Mouse (Mus musculus) adrenal gland, postnatal 36 days (tissue): ENCODE data around the gene Klra17. TPM values are rescaled to one million over a fixed set of nuclear protein-coding genes. Genes with fewer than 3 reads are reported as not detected.
A peak's percentile ranks its signal among the peaks of the same experiment; 100 is the strongest.
"Not testable (repeated sequence)": the region's sequence is repeated elsewhere in the genome, so short reads cannot be mapped to it uniquely, and the experiment has no call there.

Experiments used
- DNase-seq, 2 experiments: peaks; one replicate each; pipeline ENCODE4 v3.0.0; 2021; ENCODE audit warnings: mixed read lengths in 1 of 2
- long read RNA-seq, 2 experiments: library from polyadenylated mRNA; stranded (forward); transcript quantifications; one replicate each; pipeline ENCODE4 v2.0.0; 2021; ENCODE audit warnings: borderline sequencing depth in 2 of 2
- total RNA-seq, 2 experiments: library from RNA; stranded (reverse); gene quantifications; 2 replicates each; pipeline ENCODE4 v1.2.3; 2021

The Klra17 gene
- not detected for total RNA-seq
- long read RNA-seq, experiment 1, result 0 reads
- long read RNA-seq, experiment 2, result 0 reads

- no peak for DNase-seq
Observed at GRCm38 (mm10) chr6:129876549-129876948, at the start of gene Klra17. Klra17 (minus strand) TSS chr6:129876672.

DNA sequence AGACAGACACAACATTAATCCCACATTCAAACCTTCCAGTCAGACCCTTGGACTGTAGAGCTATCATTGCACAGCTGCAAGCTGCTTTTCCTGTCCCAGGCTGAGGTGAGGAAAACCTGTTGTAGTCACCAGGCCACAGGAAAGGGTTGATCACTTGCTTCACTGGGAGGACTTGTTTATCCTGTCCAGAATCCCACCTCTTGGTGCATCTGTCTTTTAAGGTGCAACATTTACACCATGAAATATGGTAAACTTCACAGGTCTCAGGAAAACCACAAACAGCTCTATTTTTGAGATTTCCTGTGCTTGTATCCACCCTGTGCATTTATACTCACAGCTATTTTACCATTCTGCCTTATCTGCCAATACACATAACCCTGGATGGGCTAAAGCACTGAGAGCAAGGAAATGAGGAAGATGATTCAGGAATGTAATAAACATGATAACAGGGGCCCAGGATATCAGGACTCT, 41.0 kb upstream of the Klra17 start, which contains the start of gene Klra5:
TSS of gene Klra5 (minus strand) at position 175 of the 471 bp plus-strand sequence.
- not testable (repeated sequence) for DNase-seq

GRCm38 (mm10) chr6:129916996-129917395, 40.5 kb upstream of the Klra17 start:
- DNase-seq, result no peak

- no peak for DNase-seq
Observed at GRCm38 (mm10) chr6:129882525-129882924, 6.1 kb upstream of the Klra17 start.

DNA sequence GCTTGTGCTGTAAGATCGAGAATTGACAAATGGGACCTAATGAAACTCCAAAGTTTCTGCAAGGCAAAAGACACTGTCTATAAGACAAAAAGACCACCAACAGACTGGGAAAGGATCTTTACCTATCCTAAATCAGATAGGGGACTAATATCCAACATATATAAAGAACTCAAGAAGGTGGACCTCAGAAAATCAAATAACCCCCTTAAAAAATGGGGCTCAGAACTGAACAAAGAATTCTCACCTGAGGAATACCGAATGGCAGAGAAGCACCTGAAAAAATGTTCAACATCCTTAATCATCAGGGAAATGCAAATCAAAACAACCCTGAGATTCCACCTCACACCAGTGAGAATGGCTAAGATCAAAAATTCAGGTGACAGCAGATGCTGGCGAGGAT, 14.1 kb downstream of the Klra17 start, which contains the start of gene Gm17631:
TSS of gene Gm17631 (plus strand) at position 301 of the 400 bp plus-strand sequence.
- not testable (repeated sequence) for DNase-seq

- DNase-seq, result peak in 1 of 2 experiments; percentile 1
Observed at GRCm38 (mm10) chr6:129825559-129825958, 50.9 kb downstream of the Klra17 start.

DNA sequence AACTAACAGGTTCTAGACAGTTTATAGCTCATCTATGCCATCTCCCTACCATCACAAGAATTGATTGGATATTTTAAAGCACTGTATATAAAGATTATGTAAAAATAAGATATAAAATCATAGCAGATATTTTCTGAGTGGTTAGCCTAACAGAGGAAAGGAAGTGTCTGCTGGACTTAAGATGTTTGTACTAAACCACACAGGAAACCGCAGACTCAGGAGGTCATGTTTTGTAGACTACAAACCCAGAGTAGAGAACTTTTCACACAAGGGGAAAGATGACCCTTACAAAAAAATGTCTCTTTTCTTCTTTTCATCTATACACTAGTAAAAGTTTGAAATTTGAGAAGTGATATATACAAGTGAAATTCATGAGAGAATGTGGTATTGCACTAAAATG, 52.5 kb downstream of the Klra17 start:
- no peak for DNase-seq

DNA sequence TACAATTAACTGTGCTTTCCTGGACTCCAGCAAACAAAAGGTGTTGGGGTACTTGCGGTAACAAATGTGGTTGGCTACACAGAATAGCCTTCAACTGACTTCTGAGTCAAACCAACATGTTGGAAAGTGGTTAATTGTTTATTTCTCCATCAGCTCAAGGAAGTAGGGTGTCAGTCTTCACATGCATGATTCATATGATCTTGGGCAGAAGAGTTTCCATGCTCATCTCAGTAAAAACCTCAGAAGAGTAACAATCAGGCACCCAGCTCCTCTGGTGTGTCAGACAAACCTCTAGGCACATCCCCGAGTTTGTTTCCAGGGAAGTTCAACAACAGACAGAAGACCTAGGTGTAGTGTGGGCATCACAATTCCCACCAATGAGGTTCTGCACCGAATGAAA, 58.7 kb downstream of the Klra17 start:
- no peak for DNase-seq

DNA sequence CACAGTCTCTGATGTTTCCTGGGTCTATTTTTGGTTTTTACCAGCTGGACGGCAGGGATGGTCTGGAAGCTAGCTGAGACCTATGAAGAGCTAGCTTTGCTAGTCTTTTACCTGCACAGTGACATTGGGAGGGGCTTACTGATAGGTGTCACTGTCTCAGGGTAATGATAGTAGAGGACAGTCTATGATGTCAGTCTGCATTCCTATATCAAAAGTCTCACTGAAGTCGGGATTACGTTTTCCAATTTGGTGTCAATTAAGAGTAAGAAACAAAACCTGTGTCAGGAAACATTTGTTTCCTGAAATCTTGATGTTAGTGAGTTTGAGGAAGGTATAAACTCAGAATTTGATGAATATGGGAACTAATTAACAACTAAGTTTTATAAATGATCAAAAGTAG, 92.3 kb downstream of the Klra17 start, which contains the start of gene Gm156:
TSS of gene Gm156 (minus strand) at position 101 of the 400 bp plus-strand sequence.
- DNase-seq, result not testable (repeated sequence)

Other genes starting within 250 kb of the Klra17 start
- not detected for gene Klrc3, start 233.3 kb downstream of the Klra17 start, total RNA-seq
- not detected for gene Klrc2, start 216.0 kb downstream of the Klra17 start, total RNA-seq
- gene Klrc1, start 197.7 kb downstream of the Klra17 start, total RNA-seq, result not detected
- gene Klri1, start 159.5 kb downstream of the Klra17 start, total RNA-seq, result not detected
- not detected for gene Klri2, start 136.2 kb downstream of the Klra17 start, total RNA-seq
- gene Gm156, start 92.4 kb downstream of the Klra17 start, total RNA-seq, result not detected
- not detected for gene Gm17631, start 14.0 kb downstream of the Klra17 start, total RNA-seq
- gene Klra5, start 41.0 kb upstream of the Klra17 start, total RNA-seq, result not detected
- gene Klra6, start 150.3 kb upstream of the Klra17 start, total RNA-seq, result under 1 TPM in 1 of 2 experiments, not detected in 1; 0.36 TPM
- gene Klra4, start 190.6 kb upstream of the Klra17 start, total RNA-seq, result not detected